Mouse (Mus musculus) heart, embryonic 11.5 days (tissue): ENCODE data around the gene Disp2. TPM values are rescaled to one million over a fixed set of nuclear protein-coding genes. Genes with fewer than 3 reads are reported as not detected.

Experiments used
- ATAC-seq: fragments of 200-750 bp; cut with Nextera tagmentation; replicated peaks from 2 replicates; pipeline ENCODE4 v1.8.0; 2017; ENCODE audit warnings: moderate library complexity; ENCODE audit not compliant: insufficient number of reproducible peaks, low FRiP score, low TSS enrichment
- H3K27ac ChIP-seq: fragments of 300-500 bp; sonication (generic); 2 replicates; pipeline ENCODE4 v1.5.1; 2014; ENCODE audit warnings: mild to moderate bottlenecking, low read depth, low read length
- H3K27me3 ChIP-seq: fragments of 300-500 bp; sonication (generic); 2 replicates; pipeline ENCODE4 v1.6.1; 2014; ENCODE audit warnings: mild to moderate bottlenecking, low read length, mixed read lengths; ENCODE audit not compliant: control insufficient read depth, insufficient read depth
- H3K36me3 ChIP-seq: fragments of 300-500 bp; sonication (generic); 2 replicates; pipeline ENCODE4 v1.6.1; 2014; ENCODE audit warnings: mild to moderate bottlenecking, low read length, moderate library complexity, mixed read lengths; ENCODE audit not compliant: control insufficient read depth, insufficient read depth
- H3K4me1 ChIP-seq: fragments of 300-500 bp; sonication (generic); 2 replicates; pipeline ENCODE4 v1.6.1; 2014; ENCODE audit warnings: low read length; ENCODE audit not compliant: control insufficient read depth, insufficient read depth
- H3K4me2 ChIP-seq: fragments of 300-500 bp; sonication (generic); 2 replicates; pipeline ENCODE4 v1.6.1; 2014; ENCODE audit warnings: mild to moderate bottlenecking, moderate library complexity
- H3K4me3 ChIP-seq: fragments of 300-500 bp; sonication (generic); 2 replicates; pipeline ENCODE4 v1.5.1; 2014; ENCODE audit warnings: low read depth, low read length
- H3K9ac ChIP-seq: fragments of 300-500 bp; sonication (generic); 2 replicates; pipeline ENCODE4 v1.6.1; 2014; ENCODE audit warnings: mild to moderate bottlenecking, low read depth, low read length, moderate library complexity
- H3K9me3 ChIP-seq: fragments of 300-500 bp; sonication (generic); replicated peaks from 2 replicates; pipeline ENCODE4 v1.6.1; 2016; ENCODE audit warnings: low read length; ENCODE audit not compliant: control insufficient read depth
- WGBS: fragments of 180-500 bp; shearing (Covaris S2); extraction: QIAGEN DNeasy Blood & Tissue Kit; methylation state at CpG from one replicate; pipeline ENCODE4 v1.1.7; 2014; ENCODE audit not compliant: insufficient replicate concordance; 5-methylcytosine and 5-hydroxymethylcytosine counted together
- polyA plus RNA-seq: library from polyadenylated mRNA; unstranded; fragments of >200 nt; fragmentation: Nextera tagmentation; extraction: Ambion mirVana; gene quantifications from 2 replicates; pipeline ENCODE4 v1.2.1, GENCODE M21; 2014

Gene Disp2
- polyA plus RNA-seq, 1 experiment from 2014 or later = 0.21 TPM

DNA sequence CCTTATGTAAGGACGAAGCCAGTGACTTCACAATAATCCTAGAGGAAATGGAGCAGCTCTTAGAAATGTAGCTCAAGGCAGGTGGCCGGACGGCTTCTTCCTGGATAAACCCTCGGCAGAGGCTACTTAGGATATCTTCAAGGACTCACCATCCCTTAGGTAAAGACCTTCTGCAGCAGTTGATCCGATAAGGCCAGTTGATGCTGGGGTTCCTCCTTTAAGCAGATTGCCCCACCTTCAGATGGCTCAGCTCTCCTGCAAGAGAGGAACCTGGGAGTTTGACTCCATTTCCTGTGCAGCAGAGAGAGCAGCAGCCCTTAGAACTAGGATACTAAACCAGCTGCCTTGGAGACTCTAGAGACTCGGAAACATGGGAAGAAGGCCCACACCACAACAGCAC, 54.5 kb downstream of the Disp2 start:
- Histone ChIP-seq H3K27ac (no peak overlapping the region), H3K4me2 (no peak overlapping the region), H3K9me3 (no peaks in the 10 kb centered on the region), H3K4me3 (no peak overlapping the region), H3K4me1 (no peaks in the 10 kb centered on the region), H3K9ac (no peak overlapping the region), H3K27me3 (no peaks in the 10 kb centered on the region), H3K36me3 (peaks cover 21% of the 10 kb centered on the region)
- 92% methylated on average over 6 of the region's 6 CpGs for WGBS
- no peak for ATAC-seq

DNA sequence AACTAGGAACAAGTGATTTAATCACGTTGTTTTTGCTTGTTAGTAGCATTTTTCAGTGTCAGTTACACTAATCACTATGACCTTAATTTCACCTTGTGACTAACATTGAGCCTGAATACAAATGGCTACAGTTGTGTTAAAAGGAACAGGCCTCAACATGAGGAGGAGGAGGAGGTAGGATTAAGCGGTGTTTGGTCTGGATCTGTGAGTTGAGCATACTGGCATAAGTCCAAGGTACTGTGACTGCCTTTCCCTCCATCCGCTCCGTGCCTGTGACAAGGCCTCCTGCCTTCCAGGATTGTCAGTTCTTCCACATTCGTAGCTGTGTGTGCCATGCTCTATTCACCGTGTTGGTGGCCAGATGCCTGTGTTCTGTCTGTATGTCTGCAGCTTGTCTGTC, 55.6 kb downstream of the Disp2 start:
- Histone ChIP-seq H3K4me2 (no peak overlapping the region), H3K9ac (no peak overlapping the region), H3K4me3 (no peak overlapping the region), H3K27ac (no peak overlapping the region), H3K9me3 (no peaks in the 10 kb centered on the region), H3K27me3 (no peaks in the 10 kb centered on the region), H3K36me3 (peaks cover 14% of the 10 kb centered on the region), H3K4me1 (no peaks in the 10 kb centered on the region)
- ATAC-seq = no peak
- 80% methylated on average over 6 of the region's 6 CpGs for WGBS

DNA sequence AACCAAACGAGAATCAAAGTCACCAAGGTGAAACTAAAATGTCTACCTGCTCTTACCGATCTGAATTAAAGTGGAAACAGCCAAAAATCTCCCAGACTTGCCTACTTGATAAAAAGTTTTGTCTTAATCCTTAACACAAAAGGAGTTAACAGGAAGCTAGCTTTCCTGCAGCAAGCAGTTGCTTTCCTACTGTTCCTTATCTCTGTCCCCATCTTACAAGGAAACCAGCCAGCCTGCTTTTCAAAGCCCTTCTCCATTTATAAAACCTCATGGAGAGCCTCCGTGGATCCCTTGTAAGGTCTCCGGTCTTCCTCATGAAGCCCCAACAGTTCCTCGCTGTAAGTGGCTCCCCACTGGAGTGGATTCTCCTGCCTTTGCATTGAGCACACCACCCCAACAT, 58.8 kb downstream of the Disp2 start:
- ATAC-seq = no peak
- Histone ChIP-seq H3K4me1 (no peaks in the 10 kb centered on the region; the same call in 1 of the 2 replicates), H3K9ac (no peak overlapping the region), H3K9me3 (no peaks in the 10 kb centered on the region), H3K27ac (no peak overlapping the region), H3K4me2 (no peak overlapping the region), H3K27me3 (no peaks in the 10 kb centered on the region), H3K36me3 (peaks cover 3% of the 10 kb centered on the region; the same call in 1 of the 2 replicates), H3K4me3 (no peak overlapping the region)
- 35% methylated on average over 5 of the region's 5 CpGs for WGBS

DNA sequence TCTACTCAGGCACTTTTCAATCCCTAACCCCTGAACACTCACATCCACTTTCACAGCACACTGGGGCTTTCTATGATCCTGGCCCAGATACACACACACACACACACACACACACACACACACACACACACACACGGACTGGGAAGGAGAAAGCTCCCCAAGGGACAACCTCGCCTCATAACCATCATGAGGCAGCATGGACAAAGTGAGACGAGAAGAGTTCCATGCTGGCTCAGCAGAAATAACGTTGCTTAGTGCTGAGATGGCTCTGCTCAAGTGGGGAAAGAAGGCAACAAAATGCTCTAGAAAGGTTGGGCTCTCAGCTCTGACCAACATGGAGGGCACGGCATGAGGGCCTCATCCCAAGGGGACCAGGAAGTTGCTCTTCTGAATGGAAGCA, 61.7 kb downstream of the Disp2 start:
- Histone ChIP-seq H3K27me3 (no peaks in the 10 kb centered on the region), H3K9me3 (no peaks in the 10 kb centered on the region), H3K4me3 (no peak overlapping the region), H3K9ac (no peak overlapping the region), H3K36me3 (no peaks in the 10 kb centered on the region), H3K27ac (no peak overlapping the region), H3K4me2 (no peak overlapping the region), H3K4me1 (peaks cover 2% of the 10 kb centered on the region; the same call in 1 of the 2 replicates)
- no peak for ATAC-seq
- WGBS = 70% methylated on average over 5 of the region's 5 CpGs

DNA sequence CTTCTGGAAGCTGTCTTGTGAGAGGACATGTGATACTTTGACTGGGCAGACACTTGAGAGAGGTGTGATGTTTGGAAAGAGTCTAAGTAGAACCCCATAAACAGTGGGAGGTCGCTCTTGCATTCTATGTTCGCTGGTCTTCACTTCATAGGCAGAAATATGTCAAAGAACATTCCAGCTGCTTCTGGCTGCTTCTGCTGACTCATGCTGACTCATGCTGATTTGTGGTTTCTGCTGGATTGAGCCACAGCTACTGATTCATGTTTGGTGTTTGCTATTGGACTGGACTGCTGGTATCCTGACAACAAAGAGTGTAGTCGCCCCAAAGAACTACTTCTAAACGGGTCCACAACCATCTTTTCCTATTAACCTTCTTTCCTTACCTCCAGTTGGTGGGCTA, 62.3 kb downstream of the Disp2 start:
- no peaks in the 10 kb centered on the region for H3K36me3 ChIP-seq
- no peak overlapping the region for H3K27ac ChIP-seq
- WGBS = 85% methylated on average over 4 of the region's 4 CpGs
- H3K9me3 ChIP-seq = no peaks in the 10 kb centered on the region
- no peak for ATAC-seq
- H3K27me3 ChIP-seq = no peaks in the 10 kb centered on the region
- H3K9ac ChIP-seq = no peak overlapping the region
- no peak overlapping the region for H3K4me3 ChIP-seq
- H3K4me1 ChIP-seq = peaks cover 3% of the 10 kb centered on the region; the same call in 1 of the 2 replicates
- H3K4me2 ChIP-seq = no peak overlapping the region

DNA sequence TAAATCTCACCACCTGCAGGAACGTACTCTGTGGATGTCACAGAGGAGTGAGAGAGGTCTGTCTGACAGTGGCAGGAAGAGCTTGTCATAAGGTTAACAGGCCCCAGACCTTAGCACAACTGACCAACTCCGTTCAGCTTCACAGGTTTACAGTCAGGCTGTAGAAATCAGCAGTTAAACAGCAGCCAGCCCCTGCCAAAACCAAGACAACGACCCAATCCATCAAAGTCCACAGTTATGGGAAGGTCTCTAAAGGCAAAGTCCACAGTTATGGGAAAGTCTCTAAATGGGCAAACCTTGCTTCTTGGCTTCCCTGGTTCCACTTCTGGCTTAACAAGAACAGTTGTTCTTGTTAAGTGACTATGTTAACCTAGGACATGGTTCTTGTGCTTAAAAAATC, 64.9 kb downstream of the Disp2 start:
- Histone ChIP-seq H3K4me1 (peaks cover 3% of the 10 kb centered on the region; the same call in 1 of the 2 replicates), H3K4me3 (no peak overlapping the region), H3K9ac (no peak overlapping the region), H3K27ac (no peak overlapping the region), H3K9me3 (no peaks in the 10 kb centered on the region), H3K36me3 (no peaks in the 10 kb centered on the region), H3K27me3 (no peaks in the 10 kb centered on the region), H3K4me2 (no peak overlapping the region)
- WGBS = 69% methylated on average over 3 of the region's 3 CpGs
- no peak for ATAC-seq

DNA sequence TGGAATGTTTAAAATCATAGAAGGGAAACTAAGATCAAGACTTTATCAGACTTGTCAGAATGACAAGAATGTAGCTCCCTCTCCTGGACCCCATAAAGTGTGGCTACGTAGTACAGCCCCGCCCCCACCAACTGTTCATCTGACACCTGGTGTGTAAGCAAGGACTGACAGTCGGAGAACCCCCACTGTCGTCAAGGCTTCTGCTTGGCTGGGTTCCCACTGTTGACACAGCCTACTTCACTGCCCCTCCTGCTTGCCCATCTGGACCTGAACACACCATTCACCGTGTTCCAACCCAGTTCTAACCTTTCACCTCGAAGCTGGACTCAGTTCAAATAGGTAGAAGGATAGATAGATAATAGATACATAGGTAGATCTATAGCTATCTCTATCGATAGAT, 66.7 kb downstream of the Disp2 start:
- WGBS = 51% methylated on average over 7 of the region's 7 CpGs
- Histone ChIP-seq H3K4me2 (no peak overlapping the region), H3K4me3 (no peak overlapping the region), H3K9me3 (no peaks in the 10 kb centered on the region), H3K9ac (no peak overlapping the region), H3K27me3 (no peaks in the 10 kb centered on the region), H3K27ac (no peak overlapping the region), H3K4me1 (peaks cover 3% of the 10 kb centered on the region; the same call in 1 of the 2 replicates), H3K36me3 (no peaks in the 10 kb centered on the region)
- ATAC-seq = no peak

DNA sequence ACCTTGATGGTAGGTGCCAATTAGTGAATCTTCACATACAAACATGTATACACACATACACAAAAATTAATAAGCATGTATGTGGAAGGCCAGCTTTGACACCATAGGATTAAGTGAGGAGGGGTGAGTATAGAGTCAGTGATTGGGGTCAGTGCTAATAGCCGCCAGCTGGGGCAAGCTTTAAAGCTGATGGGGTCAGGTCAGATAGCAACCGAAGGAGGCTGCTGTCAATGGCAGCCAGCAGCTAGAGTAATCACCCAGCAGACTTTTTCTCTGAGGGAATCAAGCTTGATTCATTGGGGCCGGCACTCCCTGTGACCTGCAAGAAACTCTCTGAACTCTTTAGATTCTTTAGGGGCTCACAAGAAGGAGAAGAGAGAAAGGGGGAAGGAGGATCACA, 72.2 kb downstream of the Disp2 start:
- Histone ChIP-seq H3K27ac (no peak overlapping the region), H3K4me1 (no peaks in the 10 kb centered on the region), H3K9ac (no peak overlapping the region), H3K36me3 (no peaks in the 10 kb centered on the region), H3K9me3 (no peaks in the 10 kb centered on the region), H3K27me3 (no peaks in the 10 kb centered on the region), H3K4me3 (no peak overlapping the region), H3K4me2 (no peak overlapping the region)
- WGBS = 23% methylated on average over 3 of the region's 3 CpGs
- no peak for ATAC-seq
